Mouse (Mus musculus): ENCODE data around the gene Hspb2. TPM values are rescaled to one million over a fixed set of nuclear protein-coding genes. Genes with fewer than 3 reads are reported as not detected.

The Hspb2 gene
- total RNA-seq, 2 experiments from 2014 or later: 1.4 to 1.5 TPM

DNA sequence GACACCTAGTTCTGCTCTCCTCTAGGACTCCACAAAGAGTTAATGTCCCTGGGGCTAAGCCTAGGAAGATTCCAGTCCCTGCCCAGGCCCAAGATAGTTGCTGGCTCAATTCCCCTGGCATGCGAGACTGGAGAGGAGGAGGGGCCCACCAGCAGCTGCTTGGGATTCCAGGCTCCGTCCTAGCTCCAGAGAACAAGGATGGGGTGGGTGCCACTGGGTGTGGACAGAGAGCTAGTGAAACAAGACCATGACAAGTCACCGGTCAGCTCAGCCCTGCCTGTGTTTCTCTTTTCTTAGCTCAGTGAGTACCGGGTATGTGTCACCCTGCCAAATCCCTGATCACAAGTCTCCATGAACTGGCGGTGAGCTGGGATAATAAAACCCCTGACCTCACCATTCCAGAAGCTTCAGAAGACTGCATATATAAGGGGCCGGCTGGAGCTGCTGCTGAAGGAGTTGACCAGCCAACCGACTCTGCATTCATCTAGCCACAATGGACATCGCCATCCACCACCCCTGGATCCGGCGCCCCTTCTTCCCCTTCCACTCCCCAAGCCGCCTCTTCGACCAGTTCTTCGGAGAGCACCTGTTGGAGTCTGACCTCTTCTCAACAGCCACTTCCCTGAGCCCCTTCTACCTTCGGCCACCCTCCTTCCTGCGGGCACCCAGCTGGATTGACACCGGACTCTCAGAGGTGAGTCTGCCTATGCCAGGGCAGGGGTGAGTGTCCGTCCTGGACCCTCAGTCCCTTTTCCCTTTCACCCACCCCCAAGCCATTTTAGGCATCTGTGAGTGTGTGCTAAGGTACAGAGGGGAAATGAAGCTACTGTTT, 846 bp upstream of the Hspb2 start:
- intact Hi-C loops (cut with DNase I): no loop called here
- DNase-seq (ENCODE audit: low spot score in 2 of 2): peak; percentile 47 to 84

DNA sequence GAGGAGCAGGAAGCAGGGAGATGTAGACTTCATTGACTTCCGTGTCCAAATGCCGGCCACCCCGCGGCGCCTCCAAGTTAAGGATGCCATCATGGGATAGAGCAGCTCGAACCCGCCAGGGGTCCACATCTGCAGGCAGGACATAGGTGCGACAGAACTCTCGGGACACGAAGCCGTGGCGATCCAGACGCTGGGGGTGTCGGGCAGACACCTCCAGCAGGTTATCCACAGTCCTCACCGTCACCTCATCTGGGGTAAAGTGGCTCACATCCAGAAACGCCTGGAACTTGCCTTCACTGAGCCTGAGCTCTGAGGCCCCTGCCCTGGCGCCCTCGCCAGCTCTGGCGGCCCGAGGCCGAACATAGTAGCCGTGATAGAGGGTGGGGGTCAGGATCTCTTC, 831 bp downstream of the Hspb2 start, which contains the start of gene Cryab:
Gene Cryab (plus strand): TSS at position 3 of the 400 bp plus-strand sequence.
- no peak for DNase-seq (ENCODE audit: low spot score in 2 of 2)
- intact Hi-C loops (cut with DNase I): no loop called here

DNA sequence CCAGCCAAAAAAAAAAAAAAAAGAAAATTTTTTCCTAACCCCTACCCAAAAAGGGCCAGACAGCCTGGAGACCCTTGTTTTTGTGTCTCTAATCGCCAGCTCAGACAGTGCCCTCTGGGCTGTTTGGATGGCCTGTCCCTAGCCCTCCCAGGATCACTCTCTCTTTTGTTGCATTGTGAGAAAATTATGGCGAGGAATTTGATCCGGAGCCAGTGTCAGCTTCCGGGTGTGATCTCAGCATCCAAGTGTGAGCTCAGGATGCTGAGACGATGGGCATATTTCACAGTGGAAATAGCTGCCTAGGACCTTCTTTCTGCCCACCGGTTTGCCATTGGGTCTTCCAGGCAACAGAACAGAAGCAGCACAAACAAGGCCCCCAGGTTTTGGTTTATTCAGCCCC, 1.4 kb downstream of the Hspb2 start:
- no peak for DNase-seq (ENCODE audit: low spot score in 2 of 2)
- intact Hi-C loops (cut with DNase I): no loop called here

DNA sequence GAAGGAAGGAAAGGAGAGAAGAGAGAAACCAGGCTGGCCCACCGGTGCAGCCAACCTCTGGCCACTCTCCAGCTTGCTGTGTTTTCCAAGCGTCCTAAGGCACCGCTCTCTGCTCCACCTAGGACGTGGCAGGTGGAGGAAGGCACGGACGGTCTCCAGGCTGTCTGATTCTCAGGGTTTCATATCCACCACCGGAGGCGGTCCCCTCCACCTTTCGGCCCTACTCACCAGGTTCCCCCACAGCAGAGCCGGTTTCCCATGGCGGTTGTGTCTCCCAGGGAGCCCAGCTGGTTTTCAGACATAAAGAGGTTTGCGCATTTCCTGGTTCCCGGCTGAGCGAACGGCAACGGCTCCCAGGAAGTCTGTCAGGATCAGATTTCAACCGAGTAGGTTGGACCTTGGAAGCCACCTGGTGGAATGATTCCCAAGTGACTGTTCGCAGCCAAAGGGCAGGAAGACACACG, 5.9 kb downstream of the Hspb2 start, which contains the start of gene 2310030G06Rik:
Gene 2310030G06Rik (minus strand): TSS at position 323 of the 464 bp plus-strand sequence.
- DNase-seq (ENCODE audit: low spot score in 2 of 2): no peak
- intact Hi-C loops (cut with DNase I): no loop called here

DNA sequence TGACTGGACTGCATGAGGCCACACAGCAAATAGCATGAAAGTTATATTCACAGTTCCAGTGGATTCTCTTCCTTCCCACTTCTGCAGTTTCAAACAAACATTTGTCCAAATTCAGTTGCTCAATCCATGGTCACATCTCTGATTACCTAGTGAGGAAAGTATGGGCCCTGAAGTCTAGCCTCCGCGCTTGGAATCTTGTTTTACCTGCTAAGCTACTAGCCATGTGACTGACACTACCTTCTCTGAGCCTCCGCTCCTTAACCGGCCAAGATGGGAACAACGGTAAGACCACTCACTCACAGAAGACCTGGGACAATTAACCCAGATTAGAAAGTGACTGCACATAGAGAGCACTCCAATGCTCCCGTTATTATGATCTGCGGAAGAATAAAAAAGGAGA, 6.3 kb downstream of the Hspb2 start:
- no peak for DNase-seq (ENCODE audit: low spot score in 2 of 2)
- intact Hi-C loops (cut with DNase I): no loop called here

DNA sequence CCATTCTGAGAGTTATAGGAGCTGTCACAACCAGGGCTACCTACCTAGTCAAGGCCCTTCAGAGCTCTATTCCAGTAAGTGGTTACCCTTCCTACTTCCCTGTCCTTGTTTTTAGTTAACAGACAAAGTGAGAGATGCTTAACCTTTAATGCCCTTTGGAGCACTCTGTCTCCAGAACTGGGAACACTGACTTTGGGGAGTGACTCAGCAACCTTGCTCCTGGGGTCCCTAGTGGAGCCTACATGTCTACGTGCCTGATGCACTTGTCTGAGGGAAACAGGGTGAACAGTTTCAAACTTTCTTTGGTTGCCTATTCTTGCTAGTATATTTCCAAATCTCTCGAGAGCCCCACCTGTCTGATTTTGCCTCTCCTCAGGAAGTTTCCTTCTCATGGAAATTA, 9.4 kb downstream of the Hspb2 start:
- DNase-seq (ENCODE audit: low spot score in 2 of 2): no peak
- intact Hi-C loops (cut with DNase I): no loop called here

DNA sequence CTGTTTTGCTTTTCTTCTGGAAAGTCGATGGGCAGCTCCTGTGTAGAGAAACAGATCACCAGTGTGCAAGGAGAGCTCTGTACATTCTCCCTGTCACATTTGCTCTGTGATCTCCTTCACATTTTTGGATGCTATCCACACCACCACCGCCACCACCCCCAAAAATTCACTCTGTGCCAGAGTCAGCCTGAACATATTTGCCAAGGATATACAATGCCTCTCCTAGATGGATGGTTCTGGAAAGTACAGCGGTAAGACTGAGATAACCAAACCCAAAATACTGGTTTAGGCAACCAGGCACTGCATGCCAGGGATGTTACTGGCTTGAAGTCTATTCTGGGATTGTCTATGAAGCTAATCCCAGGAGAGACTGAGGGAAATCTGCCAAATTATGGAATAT, 9.9 kb downstream of the Hspb2 start:
- peak in 1 of 2 experiments; percentile 51 for DNase-seq (ENCODE audit: low spot score in 2 of 2)
- intact Hi-C loops (cut with DNase I): no loop called here

DNA sequence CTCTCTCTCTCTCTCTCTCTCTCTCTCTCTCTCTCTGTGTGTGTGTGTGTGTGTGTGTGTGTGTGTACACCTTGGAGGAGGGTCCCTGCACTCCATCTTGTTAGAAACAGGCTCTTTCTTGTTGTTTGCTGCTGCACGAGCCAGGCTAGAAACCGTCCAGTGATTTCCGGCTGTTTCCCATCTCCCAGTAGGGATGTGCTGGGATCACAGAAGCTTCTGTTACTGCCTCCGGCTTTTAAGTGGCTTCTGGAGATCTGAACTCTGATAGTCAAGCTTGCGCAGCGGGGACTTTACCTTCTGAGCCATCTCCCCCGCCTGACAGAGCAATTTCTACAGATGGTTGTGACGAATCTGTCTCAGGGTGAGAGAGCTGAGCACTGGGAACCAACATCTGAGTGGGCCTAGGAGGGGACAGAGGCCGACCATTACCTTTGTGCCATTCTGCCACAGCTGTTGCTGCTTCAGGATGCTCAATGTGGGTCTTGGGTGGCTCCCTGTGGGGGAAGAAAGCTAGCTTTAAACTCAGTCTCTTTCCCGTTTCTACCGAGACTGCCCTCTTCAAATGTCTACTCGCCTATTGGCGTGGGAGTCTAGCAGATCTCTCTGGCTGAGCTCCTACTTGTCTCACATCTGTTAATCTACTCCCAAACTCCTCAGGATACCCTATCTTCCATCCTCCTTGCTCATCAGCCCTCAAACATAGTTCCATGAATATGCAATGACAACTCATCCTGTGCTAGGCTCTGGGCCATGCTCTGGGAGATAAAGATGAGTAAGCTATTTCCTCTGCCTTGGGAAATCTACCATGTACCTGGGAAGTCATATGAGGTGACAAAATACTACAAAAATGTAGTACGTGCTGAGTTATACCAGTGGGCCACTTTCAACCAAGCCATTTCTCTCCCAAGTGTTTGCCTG, 11.0 kb downstream of the Hspb2 start:
- intact Hi-C loops (cut with DNase I): no loop called here
- DNase-seq (ENCODE audit: low spot score in 2 of 2): peak in 1 of 2 experiments; percentile 80

DNA sequence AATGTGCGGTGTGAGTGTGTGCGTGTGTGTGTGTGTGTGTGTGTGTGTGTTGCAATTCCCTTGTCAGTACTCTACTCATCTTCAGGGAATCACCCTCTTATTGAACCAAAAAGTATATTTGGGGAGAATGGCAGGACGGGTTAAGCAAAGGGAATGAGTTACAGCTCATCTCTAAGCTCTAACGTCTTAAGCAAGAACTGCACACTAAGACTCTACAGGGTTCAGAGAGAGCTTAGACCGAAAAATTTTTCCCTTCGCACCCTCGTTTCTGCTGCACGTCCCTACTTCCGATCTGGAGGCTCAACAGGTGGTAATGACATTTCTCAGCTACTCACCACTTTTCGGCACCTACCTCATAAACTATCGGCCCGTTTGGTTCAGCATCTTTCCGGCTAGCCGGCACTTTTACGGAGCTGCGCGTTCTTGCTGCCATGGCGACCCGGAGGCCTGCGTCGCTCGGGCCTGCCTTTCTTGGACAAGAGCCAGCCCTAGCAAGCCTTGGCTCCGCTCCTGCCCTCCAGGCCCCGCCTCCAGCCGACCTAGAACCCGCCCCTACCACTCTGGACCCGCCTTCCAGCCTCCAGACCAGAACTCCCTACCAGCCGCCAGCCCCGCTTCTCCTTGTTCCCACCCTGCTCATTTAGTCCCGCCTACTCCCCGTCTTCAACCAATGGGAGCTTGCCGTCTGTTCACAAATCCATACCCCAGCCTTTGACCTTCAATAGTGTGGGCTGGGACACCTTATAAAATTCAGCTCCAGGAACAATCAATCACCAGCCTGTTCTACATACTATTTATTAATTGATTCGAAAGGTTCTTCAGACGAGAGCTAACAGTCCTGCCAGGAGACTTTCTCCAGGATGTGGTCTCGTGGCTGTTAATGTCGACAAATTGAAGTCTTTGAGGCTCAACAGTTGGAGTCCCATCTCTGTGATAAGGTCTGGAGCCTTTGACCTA, 13.0 kb downstream of the Hspb2 start, which contains the start of gene Dixdc1:
Gene Dixdc1 (minus strand): TSS at position 604 of the 957 bp plus-strand sequence.
- peak; percentile 87 to 90 for DNase-seq (ENCODE audit: low spot score in 2 of 2)
- intact Hi-C loops (cut with DNase I): loop anchor here (1.0 kb wide), 1 partner anchor 29 kb away; the partner anchor contains the start of gene Fdxacb1

DNA sequence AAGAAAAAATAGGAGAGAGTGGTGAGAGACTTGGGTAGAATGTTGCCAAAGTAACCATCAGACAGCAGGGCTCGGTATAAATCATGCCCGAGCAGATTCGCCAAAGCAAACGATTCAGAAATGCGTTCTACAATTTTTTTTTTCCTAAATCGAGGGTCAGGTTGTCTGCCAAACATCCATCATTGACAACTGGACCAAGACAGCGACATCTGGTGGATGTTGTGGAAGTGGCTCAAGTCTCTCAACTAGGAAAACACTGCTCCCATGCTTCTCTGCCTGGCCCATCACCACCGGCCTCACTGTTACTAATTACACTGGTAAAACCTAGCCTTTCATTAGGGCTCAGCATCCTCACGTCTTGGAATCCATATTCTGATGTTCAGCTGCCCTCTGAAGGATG, 17.2 kb downstream of the Hspb2 start:
- intact Hi-C loops (cut with DNase I): loop anchor here (2.0 kb wide), 2 partner anchors 26 to 76 kb away; partner anchors contain the start of gene Dlat
- peak; percentile 51 to 57 for DNase-seq (ENCODE audit: low spot score in 2 of 2)

DNA sequence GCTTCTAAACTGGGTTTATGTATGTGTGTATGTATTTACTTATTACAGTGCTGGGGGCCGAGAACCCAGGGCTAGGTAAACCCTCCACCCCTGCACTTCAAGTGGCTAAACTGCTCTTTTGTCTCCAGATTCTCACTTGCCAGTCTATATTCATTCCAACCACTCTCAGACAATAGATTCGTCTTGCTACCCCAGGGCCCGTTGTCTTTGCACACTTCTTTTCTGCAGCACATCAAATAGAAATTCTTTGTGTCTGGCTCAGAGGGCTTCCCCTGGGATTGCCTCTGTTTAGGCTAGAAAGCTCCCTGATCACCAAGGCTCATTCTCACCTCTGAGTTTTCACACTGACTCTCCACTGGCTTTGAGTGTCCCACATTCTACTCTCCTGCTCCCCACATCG, 19.6 kb downstream of the Hspb2 start:
- intact Hi-C loops (cut with DNase I): no loop called here
- no peak for DNase-seq (ENCODE audit: low spot score in 2 of 2)

DNA sequence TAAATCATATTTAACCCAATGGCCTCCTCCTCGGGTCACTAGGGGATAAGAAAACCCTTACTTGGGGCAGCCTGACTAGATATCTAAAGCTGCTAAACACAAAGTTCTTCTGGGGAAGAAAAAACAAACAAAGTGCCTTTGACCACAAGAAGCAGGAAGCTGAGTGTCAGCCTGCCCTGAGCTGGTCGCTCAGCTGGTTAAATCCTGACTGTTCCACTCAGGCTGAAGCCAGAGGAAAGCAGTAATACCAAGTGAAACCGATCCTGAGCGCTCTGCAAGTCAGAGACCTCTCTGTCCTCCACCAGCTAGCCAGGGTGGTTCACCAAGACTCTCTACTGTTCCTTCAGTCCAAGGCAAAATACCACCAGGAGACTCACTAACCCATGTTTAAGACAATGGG, 22.6 kb downstream of the Hspb2 start:
- intact Hi-C loops (cut with DNase I): loop anchor here (5.0 kb wide), 1 partner anchor 38 kb away; the partner anchor contains the start of gene Fdxacb1
- DNase-seq (ENCODE audit: low spot score in 2 of 2): no peak

DNA sequence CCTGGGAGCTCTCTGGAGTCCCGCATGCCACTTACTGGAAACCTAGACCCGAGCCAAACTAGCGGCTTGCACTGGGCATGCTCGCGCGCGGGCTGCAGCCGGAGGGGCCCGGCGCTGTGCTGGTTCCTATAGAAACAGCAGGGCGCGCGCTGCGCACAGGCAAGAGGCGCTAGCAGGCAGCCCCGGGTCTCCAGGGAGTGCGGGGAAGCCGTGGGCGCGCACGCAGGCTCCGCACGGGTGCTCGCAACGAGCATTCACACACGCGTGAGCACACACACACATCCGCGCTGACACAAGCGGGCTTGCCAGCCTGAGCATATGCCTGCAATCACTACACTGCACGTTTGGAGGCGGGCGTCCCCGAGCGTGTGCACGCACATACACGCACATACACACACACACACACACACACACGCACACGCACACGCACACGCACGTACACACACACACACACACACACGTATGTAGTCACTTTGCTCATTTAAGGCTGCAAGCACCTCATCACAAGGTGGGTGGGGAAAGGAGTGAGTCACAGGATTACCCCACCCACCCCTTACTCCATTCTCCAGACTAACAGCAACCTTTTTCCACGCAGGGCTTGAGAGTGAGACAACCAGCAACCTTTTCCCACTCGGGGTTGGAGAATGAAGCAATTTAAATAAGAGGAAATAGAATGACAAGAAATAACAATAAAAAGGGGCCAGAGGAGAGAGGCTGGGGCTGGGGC, 24.1 kb downstream of the Hspb2 start:
- intact Hi-C loops (cut with DNase I): loop anchor here (5.0 kb wide), 1 partner anchor 39 kb away; the partner anchor contains the start of gene Fdxacb1
- peak; percentile 90 to 92 for DNase-seq (ENCODE audit: low spot score in 2 of 2)

DNA sequence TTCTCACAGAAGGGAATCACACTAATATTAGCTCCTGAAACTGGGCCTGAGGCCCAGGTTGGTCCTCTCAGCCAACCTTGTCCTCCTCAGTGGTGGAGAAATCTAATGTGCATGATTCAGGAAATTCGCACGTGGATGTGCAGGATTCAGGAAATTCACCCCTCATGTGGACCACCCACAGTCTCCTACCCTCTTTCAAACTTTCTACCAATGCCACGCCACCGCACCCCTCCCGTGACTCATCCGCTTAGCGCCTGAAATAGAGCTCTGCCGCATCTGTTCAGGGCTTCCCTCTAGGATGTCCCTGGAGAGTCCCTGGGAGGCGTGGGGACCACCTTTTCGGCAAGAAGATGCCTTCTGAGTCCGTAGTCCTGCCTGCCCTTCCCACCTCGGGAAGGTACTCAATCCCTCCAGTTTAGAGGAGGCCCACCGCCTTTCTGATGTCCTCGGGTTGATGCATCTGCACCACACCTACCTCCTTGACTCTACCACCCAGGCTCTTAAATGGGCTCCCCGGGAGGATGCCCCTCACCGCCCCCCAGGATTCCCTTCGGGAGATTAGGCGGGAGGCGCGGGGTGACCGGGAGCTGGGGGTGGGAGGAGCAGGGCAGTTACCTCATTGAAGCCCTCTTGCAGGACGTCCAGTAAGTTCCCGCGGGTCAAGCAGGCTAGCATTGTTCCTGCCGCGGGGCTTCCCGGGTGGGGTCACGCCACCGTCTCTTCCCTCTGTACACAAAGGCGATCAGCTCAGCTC, 24.8 kb downstream of the Hspb2 start:
- intact Hi-C loops (cut with DNase I): loop anchor here (5.0 kb wide), 1 partner anchor 40 kb away; the partner anchor contains the start of gene Fdxacb1
- peak; percentile 73 to 89 for DNase-seq (ENCODE audit: low spot score in 2 of 2)

DNA sequence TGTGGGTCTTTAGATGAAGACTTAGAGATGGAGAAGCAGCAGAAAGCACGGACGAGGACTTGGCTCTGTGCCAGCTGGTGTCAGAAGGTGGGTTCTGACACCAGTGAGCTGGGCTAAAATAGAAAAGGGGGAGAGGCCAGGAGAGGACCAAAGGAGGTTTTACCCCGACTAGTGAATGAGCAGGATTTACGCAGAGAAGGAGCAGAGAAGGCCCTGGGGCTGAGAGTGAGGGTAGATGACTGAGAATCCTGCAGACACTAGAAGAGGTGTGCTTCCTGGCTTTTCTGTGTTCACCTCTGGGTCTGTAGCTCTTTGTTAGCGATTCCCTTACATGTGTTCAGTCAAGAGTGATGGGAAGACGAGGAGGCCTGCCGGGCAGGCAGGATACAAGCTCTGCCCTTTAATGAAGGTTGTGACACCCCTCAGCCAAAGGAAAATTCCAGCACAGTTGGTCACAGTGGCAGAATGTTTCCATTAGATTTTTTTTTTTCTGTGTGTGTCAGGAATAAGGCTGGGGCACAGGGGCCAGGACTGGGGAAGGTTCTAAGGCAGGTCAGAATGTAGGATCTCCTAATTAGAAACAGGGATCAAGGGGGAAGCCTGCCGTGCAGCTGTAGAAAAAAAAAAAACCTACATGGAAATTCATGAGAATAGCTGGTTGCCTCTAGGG, 26.1 kb downstream of the Hspb2 start:
- intact Hi-C loops (cut with DNase I): loop anchor here (5.0 kb wide), 1 partner anchor 41 kb away; the partner anchor contains the start of gene Fdxacb1
- DNase-seq (ENCODE audit: low spot score in 2 of 2): no peak

DNA sequence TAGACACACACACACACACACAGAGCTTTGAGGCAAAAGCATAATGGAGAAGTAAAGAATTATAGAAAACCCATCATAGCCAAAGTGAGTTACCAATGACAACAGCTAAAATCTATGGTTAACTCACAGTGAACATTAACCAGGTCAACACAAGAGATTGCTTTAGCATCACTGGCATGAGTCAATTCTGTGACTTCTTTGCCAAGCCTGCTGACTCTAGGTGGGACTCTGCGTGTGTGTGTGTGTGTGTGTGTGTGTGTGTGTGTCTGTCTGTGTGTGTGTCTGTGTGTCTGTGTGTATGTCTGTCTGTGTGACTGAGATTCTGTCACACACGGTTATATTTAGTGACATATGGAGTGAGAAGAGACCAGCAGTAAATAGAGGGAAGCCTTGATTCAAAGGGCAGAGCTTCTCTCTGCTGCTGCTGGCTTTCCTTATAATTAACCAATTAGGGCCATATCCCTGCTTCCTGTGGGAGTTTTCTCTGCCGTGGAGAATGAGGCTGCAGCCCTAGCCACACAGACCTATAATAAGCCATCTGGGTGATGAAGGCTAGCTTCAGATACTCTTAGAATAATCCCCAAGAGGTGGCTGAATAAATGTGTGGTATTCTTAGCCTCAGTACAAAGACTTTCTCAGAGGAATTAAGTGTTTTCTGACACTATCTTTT, 27.4 kb downstream of the Hspb2 start:
- DNase-seq (ENCODE audit: low spot score in 2 of 2): no peak
- intact Hi-C loops (cut with DNase I): loop anchor here (5.0 kb wide), 1 partner anchor 43 kb away; the partner anchor contains the start of gene Fdxacb1
